Mouse (Mus musculus) common myeloid progenitor, adult 5-6 weeks (primary cell): ENCODE data around the gene Olfr615. TPM values are rescaled to one million over a fixed set of nuclear protein-coding genes. Genes with fewer than 3 reads are reported as not detected.
"Not testable (repeated sequence)": the region's sequence is repeated elsewhere in the genome, so short reads cannot be mapped to it uniquely, and the experiment has no call there.

Experiments
- ATAC-seq: replicated peaks from 2 replicates; pipeline ENCODE4 v1.8.0; 2016; ENCODE audit warnings: low read depth, mild to moderate bottlenecking, moderate TSS enrichment, inconsistent platforms; ENCODE audit not compliant: poor library complexity, severe bottlenecking
- total RNA-seq: library from RNA; stranded (forward); fragments of 200-1000, 187-1606 nt; gene quantifications from 2 replicates; pipeline ENCODE4 v1.2.3, GENCODE M21; 2017

Olfr615 gene
- not detected in 2 replicates for total RNA-seq

DNA sequence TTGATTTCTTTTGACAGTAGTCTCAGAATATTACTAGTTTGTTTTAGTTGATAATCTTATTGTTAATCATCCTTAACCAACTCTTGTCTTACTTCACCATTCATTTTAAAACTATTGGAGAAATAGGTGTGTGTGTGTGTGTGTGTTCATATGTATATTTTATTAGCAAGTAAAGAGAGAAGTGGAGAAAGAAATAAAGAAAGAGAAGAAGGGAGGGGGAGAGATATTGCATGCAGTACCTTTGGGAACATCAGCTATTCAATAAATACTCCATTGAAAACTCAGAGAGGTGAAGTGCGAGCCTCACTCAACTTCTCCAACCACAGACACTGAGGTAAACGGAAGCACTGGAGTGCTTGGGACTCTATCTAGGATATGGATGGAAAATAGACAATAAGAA lies at the start of gene Olfr615:
Gene Olfr615, plus strand, starts transcription at position 301 of the 400 bp plus-strand sequence.
- ATAC-seq, result no peak

DNA sequence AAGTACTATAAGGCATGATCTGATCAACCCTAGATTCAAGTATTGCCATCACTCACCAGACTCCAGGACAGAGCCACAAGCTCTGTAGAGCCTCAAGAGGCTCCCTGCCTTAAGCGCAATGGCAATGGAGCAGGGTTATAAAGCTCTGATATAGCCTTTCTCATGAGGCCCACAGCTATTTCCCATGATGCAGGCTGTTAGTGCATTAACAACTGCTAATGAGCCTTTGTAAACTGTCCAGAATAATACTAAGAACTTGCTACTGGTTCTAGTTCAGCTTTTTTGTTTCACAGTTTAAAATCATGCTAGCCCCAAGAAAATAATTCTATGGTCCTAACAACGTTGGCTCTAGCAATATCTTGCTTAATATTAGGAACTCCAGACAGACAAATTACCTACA lies 43.9 kb upstream of the Olfr615 start, which contains the start of gene Olfr610:
Gene Olfr610, minus strand, starts transcription at position 101 of the 400 bp plus-strand sequence.
- no peak for ATAC-seq

DNA sequence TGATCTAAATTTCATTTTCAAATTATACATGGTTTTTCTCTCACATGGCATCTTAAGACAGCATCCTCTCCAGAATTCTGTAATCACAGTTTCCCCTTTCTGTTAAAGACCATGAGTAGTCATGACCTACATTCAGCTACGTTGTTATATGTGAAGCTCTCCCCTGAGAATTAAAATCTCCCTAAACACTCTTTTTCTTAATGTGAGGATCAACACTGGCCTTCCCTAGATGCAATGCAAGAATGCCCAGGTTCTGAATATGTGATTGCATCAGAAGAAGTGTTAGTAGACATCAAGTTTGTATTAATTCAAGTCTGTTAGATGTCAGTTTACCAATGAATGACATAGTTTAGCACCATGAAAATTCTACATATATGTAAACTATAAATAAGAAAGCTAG lies 35.1 kb upstream of the Olfr615 start, which contains the start of gene Olfr611:
Gene Olfr611, minus strand, starts transcription at position 101 of the 400 bp plus-strand sequence.
- not testable (repeated sequence) for ATAC-seq

- not testable (repeated sequence) for ATAC-seq
Observed at GRCm38 (mm10) chr7:103542617-103543016, 13.3 kb upstream of the Olfr615 start, which contains the start of gene Olfr612. Olfr612 (minus strand) TSS chr7:103542717.

- no peak for ATAC-seq
Observed at GRCm38 (mm10) chr7:103547774-103548173, 8.1 kb upstream of the Olfr615 start, which contains the start of gene Olfr613. Olfr613 (plus strand) TSS chr7:103548074.

GRCm38 (mm10) chr7:103569043-103569442 lies 13.2 kb downstream of the Olfr615 start, which contains the start of gene Olfr616:
Olfr616 (minus strand) TSS chr7:103569143.
- no peak for ATAC-seq

DNA sequence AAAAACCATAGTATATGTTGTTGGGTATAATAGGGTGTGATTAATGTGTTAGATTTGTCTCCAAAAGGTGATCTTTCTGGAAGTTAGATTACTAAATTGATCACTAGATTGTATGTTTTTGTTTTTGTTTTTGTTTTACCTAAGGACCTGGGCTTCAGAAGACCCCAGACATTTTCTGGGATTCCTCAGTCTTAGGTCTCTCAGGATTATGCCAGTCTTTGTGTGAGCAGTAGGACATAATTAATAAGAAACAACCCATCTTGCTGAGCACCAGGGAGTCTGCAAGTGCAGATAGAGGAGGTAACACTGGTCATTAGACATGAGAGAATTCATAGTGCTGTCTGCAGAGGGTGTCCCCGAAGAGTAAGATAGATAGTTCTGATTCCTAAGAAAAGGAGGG lies 16.9 kb downstream of the Olfr615 start, which contains the start of gene Olfr617:
Gene Olfr617, plus strand, starts transcription at position 301 of the 400 bp plus-strand sequence.
- no peak for ATAC-seq

DNA sequence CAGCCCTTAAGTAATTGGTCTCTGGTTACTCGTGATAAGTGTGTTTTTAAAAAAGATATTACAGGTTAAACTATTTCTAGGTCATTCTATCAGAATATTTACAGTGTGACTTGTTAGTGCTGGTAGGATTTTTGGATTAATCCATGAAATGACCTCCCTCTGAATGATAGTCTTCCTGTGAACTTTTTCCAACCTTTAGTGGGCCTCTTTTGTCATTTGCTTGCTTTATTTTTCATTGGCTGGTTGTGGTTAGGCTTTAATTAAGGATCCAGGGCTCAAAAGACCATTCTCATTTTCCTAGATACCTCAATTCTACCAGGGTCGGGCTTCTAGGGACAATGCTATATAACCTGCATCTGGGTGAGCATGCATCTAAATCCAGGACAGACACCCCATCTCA lies 33.9 kb downstream of the Olfr615 start, which contains the start of gene Olfr618:
Gene Olfr618, plus strand, starts transcription at position 301 of the 400 bp plus-strand sequence.
- ATAC-seq, result no peak

DNA sequence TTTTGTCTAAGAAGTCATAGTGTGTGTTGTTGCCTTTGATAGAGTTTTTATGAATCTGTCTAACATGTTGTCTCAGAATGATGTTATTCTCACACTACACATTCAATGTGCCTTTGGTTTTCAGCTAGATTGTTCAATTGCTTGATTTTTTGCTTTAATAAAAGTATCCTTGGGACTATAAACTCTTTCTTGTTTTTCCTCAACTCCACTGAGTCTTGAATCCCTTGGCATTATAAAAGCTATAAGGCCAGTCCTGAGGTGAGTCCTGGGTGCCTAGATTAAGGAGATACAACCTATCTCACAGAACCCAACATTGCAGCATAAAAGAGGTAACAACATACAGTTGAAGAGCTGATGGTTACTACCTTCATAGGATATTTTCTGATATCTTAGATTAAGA lies 44.4 kb downstream of the Olfr615 start, which contains the start of gene Olfr619:
Gene Olfr619, plus strand, starts transcription at position 301 of the 400 bp plus-strand sequence.
- ATAC-seq, result no peak

- ATAC-seq, result peak; percentile 93
Observed at GRCm38 (mm10) chr7:103607425-103607824, 51.5 kb downstream of the Olfr615 start.

DNA sequence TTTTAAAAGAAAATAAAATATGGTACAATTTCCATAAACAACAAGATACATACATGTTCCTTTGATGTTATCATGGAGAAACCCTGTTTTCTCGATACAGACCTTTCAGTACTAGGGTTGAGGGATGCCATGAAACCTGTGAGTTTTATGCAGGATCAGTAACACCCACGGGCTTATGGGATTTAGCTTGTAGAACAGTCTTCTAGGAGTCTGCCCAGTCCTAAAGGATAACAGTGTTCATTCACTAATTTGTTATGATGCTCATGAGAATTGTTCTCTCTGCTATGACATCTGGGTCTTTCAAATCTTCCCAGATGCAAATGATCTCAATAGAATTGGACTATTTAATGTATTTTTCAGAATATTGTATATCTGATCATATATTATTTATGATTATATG lies 56.6 kb downstream of the Olfr615 start, which contains the start of gene Olfr620:
Gene Olfr620, minus strand, starts transcription at position 101 of the 400 bp plus-strand sequence.
- no peak for ATAC-seq

Other genes starting within 250 kb of the Olfr615 start
- not detected in 2 replicates for gene Olfr597, start 239.8 kb upstream of the Olfr615 start, total RNA-seq
- not detected in 2 replicates for gene Olfr598, start 232.5 kb upstream of the Olfr615 start, total RNA-seq
- gene Olfr599, start 220.2 kb upstream of the Olfr615 start, total RNA-seq, result not detected in 2 replicates
- gene Olfr600, start 206.4 kb upstream of the Olfr615 start, total RNA-seq, result not detected in 2 replicates
- gene Olfr601, start 193.4 kb upstream of the Olfr615 start, total RNA-seq, result not detected in 2 replicates
- gene Olfr603, start 169.9 kb upstream of the Olfr615 start, total RNA-seq, result not detected in 2 replicates
- not detected in 2 replicates for gene Usp17lc, start 141.0 kb upstream of the Olfr615 start, total RNA-seq
- gene Olfr605, start 110.6 kb upstream of the Olfr615 start, total RNA-seq, result not detected in 2 replicates
- gene Olfr606, start 107.0 kb upstream of the Olfr615 start, total RNA-seq, result not detected in 2 replicates
- gene Olfr607, start 91.9 kb upstream of the Olfr615 start, total RNA-seq, result not detected in 2 replicates
- gene Olfr608, start 86.2 kb upstream of the Olfr615 start, total RNA-seq, result not detected in 2 replicates
- not detected in 2 replicates for gene Olfr609, start 58.0 kb upstream of the Olfr615 start, total RNA-seq
- not detected in 2 replicates for gene Olfr610, start 44.0 kb upstream of the Olfr615 start, total RNA-seq
- gene Olfr611, start 35.2 kb upstream of the Olfr615 start, total RNA-seq, result not detected in 2 replicates
- gene Olfr612, start 13.4 kb upstream of the Olfr615 start, total RNA-seq, result not detected in 2 replicates
- gene Olfr613, start 8.0 kb upstream of the Olfr615 start, total RNA-seq, result not detected in 2 replicates
- gene Olfr616, start 13.1 kb downstream of the Olfr615 start, total RNA-seq, result not detected in 2 replicates
- gene Olfr617, start 17.0 kb downstream of the Olfr615 start, total RNA-seq, result not detected in 2 replicates
- gene Olfr618, start 34.0 kb downstream of the Olfr615 start, total RNA-seq, result not detected in 2 replicates
- not detected in 2 replicates for gene Olfr619, start 44.5 kb downstream of the Olfr615 start, total RNA-seq
- gene Olfr620, start 56.5 kb downstream of the Olfr615 start, total RNA-seq, result not detected in 2 replicates
- gene Olfr622, start 86.6 kb downstream of the Olfr615 start, total RNA-seq, result not detected in 2 replicates
- not detected in 2 replicates for gene Olfr623, start 107.6 kb downstream of the Olfr615 start, total RNA-seq
- under 0.01 TPM in 1 of 2 replicates, not detected in the other for gene Olfr624, start 115.1 kb downstream of the Olfr615 start, total RNA-seq
- gene Olfr625-ps1, start 126.6 kb downstream of the Olfr615 start, total RNA-seq, result not detected in 2 replicates
- not detected in 2 replicates for gene Olfr243, start 158.6 kb downstream of the Olfr615 start, total RNA-seq
- gene Olfr628, start 174.3 kb downstream of the Olfr615 start, total RNA-seq, result not detected in 2 replicates
- gene Olfr629, start 188.9 kb downstream of the Olfr615 start, total RNA-seq, result not detected in 2 replicates
- gene Olfr630, start 201.3 kb downstream of the Olfr615 start, total RNA-seq, result not detected in 2 replicates
- gene Olfr69, start 215.5 kb downstream of the Olfr615 start, total RNA-seq, result not detected in 2 replicates
- not detected in 2 replicates for gene Olfr68, start 223.6 kb downstream of the Olfr615 start, total RNA-seq
- not detected in 2 replicates for gene Olfr67, start 235.7 kb downstream of the Olfr615 start, total RNA-seq